Mouse (Mus musculus): ENCODE measurements around the gene Fgf15.

The Fgf15 gene

DNA sequence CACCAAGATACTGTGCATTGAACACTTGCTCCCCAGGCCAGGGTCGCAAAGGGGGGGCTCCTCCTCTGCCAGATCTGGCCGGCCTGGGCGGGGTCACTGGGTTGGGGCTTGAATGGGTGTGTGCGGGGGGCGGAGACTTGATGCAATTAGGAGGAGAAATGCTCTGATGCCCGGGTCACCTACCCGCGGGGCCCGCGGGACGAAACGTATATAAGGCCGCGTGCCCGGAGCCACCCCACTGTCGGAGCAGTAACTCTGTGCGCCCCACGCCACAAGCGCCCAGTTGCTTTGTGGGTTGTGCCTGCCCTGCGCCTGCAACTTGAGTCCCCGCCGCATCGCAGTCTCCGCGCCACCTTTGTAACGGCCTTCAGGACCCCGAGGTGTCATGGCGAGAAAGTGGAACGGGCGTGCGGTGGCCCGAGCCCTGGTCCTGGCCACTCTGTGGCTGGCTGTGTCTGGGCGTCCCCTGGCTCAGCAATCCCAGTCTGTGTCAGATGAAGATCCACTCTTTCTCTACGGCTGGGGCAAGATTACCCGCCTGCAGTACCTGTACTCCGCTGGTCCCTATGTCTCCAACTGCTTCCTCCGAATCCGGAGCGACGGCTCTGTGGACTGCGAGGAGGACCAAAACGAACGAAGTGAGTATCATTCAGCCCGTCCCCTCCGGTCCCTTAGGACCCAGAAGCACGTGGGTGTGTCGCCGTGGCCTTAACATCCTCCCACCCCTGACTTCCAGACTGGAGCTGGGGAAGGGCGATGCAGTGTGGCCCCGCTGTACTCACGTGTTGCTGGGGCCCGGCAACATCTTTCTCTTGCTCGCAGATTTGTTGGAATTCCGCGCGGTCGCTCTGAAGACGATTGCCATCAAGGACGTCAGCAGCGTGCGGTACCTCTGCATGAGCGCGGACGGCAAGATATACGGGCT is at the start of gene Fgf15:
TSS of gene Fgf15 (plus strand) at position 238 of the 925 bp plus-strand sequence.
- no peak for TF ChIP-seq GATA4 (IDR thresholded peaks at IDR 0.05; ENCODE audit: insufficient replicate concordance, low read length)

- no peak for TF ChIP-seq GATA4 (IDR thresholded peaks at IDR 0.05; ENCODE audit: insufficient replicate concordance, low read length)
Measured at GRCm38 (mm10) chr7:144847067-144847466, 49.3 kb upstream of the Fgf15 start, which contains the start of gene Fgf4. TSS of gene Fgf4 (plus strand) at chr7:144847367.

DNA sequence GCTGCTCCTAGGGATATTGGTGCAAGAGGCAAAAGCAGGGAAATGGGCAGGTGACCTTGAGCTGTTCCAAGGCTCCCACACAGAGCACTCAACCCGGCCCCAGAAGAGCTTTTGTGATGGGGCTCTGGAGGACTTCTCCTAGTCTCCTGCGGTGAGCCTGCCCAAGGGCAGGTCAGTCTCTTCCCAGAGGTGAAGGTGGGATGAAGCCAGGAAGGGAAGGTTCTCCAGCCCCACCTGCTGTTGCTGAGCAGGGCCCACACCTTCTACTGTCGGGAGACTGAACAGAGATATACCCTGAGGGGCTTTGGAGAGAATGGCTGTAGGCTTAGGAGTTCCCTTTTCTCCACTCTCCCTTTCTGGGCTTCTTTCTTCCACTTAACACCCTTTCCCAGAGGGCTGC is 45.0 kb upstream of the Fgf15 start:
- no peak for TF ChIP-seq GATA4 (IDR thresholded peaks at IDR 0.05; ENCODE audit: insufficient replicate concordance, low read length)

GRCm38 (mm10) chr7:144854966-144855365 is 41.4 kb upstream of the Fgf15 start:
- TF ChIP-seq GATA4 (IDR thresholded peaks at IDR 0.05; ENCODE audit: insufficient replicate concordance, low read length) = no peak

DNA sequence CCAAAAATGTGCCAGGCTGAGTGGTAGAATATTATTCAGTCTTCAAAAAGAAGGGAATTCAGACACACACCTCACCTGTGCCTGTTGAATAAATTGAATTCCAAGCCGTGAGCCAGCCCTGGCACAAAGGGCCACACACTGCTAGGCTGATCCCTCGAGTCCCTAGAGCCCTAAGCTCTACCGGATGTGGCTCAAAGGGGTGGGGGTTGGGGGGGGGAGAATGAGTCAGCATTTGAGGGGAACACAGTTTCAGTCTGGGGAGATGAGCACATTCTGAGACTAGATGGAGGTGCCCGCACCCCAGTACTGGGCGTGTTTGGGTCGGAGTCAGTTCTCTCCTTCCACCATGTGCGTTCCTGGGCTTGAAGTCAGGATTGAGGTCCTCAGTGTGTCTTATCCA is 39.2 kb upstream of the Fgf15 start:
- no peak for TF ChIP-seq GATA4 (IDR thresholded peaks at IDR 0.05; ENCODE audit: insufficient replicate concordance, low read length)

DNA sequence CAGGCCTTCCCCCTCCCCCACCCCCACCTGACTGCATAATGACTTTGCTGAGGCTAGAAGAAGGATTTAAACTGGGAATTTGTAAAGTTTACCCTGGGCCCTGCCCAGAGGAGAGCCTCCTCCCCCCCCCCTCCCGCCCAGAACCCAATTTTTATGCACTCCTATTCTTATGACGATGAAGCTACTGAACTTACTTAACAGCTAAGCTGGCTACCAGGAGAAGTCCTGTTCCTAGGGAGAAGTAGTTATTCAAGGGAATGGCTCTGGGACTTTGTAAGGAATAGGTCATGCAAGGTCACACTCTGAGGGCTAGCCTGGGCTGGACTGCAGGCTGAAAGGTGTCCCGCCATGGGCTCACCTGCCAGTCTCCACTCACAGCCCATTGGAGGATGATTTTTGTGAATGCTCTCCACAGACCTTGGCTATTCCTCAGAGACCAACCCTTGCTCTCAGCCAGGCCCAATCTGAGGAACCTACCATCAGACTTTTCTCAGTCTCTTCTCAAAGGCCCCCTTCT is 38.4 kb upstream of the Fgf15 start:
- no peak for TF ChIP-seq GATA4 (IDR thresholded peaks at IDR 0.05; ENCODE audit: insufficient replicate concordance, low read length)

- no peak for TF ChIP-seq GATA4 (IDR thresholded peaks at IDR 0.05; ENCODE audit: insufficient replicate concordance, low read length)
Measured at GRCm38 (mm10) chr7:144858702-144859101, 37.6 kb upstream of the Fgf15 start.

- TF ChIP-seq GATA4 (IDR thresholded peaks at IDR 0.05; ENCODE audit: insufficient replicate concordance, low read length) = no peak
Measured at GRCm38 (mm10) chr7:144861056-144861768, 35.1 kb upstream of the Fgf15 start.

GRCm38 (mm10) chr7:144861769-144862070 is 34.6 kb upstream of the Fgf15 start:
- no peak for TF ChIP-seq GATA4 (IDR thresholded peaks at IDR 0.05; ENCODE audit: insufficient replicate concordance, low read length)

DNA sequence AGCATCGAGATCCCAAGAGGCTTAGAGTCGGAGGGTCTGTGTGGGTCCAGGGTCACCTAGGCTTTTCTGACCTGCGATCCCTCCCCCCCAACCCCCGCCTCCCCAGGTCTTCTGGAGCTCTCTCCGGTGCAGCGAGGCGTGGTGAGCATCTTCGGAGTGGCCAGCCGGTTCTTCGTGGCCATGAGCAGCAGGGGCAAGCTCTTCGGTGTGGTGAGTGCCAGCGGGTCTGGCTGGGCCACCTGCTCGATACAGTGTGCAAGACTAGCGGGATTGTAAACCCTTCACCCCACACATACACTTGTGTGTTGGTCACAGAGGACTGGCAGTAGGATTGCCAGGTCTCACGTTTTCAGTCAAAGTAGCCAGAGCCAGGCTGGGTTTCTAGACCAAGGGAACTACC is 34.2 kb upstream of the Fgf15 start:
- no peak for TF ChIP-seq GATA4 (IDR thresholded peaks at IDR 0.05; ENCODE audit: insufficient replicate concordance, low read length)

- TF ChIP-seq GATA4 (IDR thresholded peaks at IDR 0.05; ENCODE audit: insufficient replicate concordance, low read length) = no peak
Measured at GRCm38 (mm10) chr7:144862712-144863111, 33.6 kb upstream of the Fgf15 start.

DNA sequence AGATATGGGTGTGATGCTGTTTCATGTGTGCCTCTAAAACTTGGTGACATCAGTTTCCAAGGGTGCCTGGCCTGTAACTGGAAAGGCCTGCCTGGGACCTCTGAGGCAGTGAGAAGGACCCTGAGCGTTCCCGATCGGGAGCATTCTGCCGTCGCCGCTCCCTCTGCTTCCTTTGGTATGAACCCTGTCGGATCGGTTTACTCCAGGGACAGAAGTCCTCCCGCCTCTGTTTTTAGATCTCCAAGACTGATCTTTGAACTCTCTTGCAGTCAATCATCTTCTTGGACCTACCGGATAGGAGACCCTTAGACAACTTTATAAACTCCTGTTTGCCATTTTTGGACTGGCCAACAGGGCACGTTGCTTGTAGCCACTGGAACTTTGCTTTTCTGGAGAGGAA is 33.1 kb upstream of the Fgf15 start:
- no peak for TF ChIP-seq GATA4 (IDR thresholded peaks at IDR 0.05; ENCODE audit: insufficient replicate concordance, low read length)

DNA sequence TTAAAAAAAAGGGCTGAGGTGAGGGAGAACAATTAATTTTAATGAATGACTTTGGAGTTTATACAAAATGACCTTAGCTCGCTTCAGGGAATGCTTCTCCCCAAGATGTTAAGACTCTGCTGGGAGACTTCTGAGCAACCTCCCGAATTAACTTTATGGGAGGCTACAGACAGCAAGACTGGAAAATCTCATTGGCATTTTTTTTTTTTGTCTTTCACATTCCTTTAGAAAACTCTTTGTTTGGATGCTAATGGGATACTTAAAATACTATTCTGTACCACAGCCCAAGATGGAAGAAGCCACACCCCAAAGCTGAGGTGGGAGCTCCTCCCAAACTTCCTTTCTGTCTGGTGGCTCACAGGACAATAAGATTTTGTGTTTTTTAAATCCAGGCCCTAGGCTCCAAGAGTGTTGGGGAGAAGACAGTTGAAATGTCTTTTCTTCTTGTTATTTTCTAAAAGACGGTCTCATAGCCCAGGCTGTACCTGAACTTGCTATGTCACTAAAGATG is 32.1 kb upstream of the Fgf15 start:
- no peak for TF ChIP-seq GATA4 (IDR thresholded peaks at IDR 0.05; ENCODE audit: insufficient replicate concordance, low read length)

GRCm38 (mm10) chr7:144867161-144867560 is 29.2 kb upstream of the Fgf15 start:
- TF ChIP-seq GATA4 (IDR thresholded peaks at IDR 0.05; ENCODE audit: insufficient replicate concordance, low read length) = no peak

- no peak for TF ChIP-seq GATA4 (IDR thresholded peaks at IDR 0.05; ENCODE audit: insufficient replicate concordance, low read length)
Measured at GRCm38 (mm10) chr7:144867602-144868001, 28.7 kb upstream of the Fgf15 start.

GRCm38 (mm10) chr7:144872420-144872819 is 23.9 kb upstream of the Fgf15 start:
- no peak for TF ChIP-seq GATA4 (IDR thresholded peaks at IDR 0.05; ENCODE audit: insufficient replicate concordance, low read length)

Data from liver, adult (tissue).